Mouse (Mus musculus) frontal cortex, adult 2 months (tissue): Measurements from ENCODE around the gene Pax8. TPM values are rescaled to one million over a fixed set of nuclear protein-coding genes. Genes with fewer than 3 reads are reported as not detected.

Experiments used
- DNase-seq, 2 experiments: peaks; one replicate each; pipeline ENCODE4 v3.0.0; 2022; ENCODE audit warnings: low spot score in 1 of 2; ENCODE audit errors: extremely low spot score in 1 of 2
- polyA plus RNA-seq: library from polyadenylated mRNA; depleted of rRNA; stranded (reverse); fragments of >200 nt; gene quantifications from 2 replicates; pipeline ENCODE4 v1.2.3, GENCODE M21; 2012; rRNA removed

Gene Pax8
- polyA plus RNA-seq, 1 experiment, result not detected

- no peak for DNase-seq
These were observed 96.5 kb downstream of the Pax8 start for GRCm38 (mm10) chr2:24378747-24379450.

Other genes starting within 250 kb of the Pax8 start
- 0.11 TPM in 1 of 2 replicates, not detected in the other for gene Il1f5, start 198.6 kb downstream of the Pax8 start, polyA plus RNA-seq
- not detected in 2 replicates for gene Il1f10, start 184.4 kb downstream of the Pax8 start, polyA plus RNA-seq
- gene Il1rn, start 138.7 kb downstream of the Pax8 start, polyA plus RNA-seq, result 0.08 and 0.27 TPM in 2 replicates
- 0.74 and 1.5 TPM in 2 replicates for gene Psd4, start 108.0 kb downstream of the Pax8 start, polyA plus RNA-seq